Mouse (Mus musculus): ENCODE results near the gene Myg1. TPM values are rescaled to one million over a fixed set of nuclear protein-coding genes. Genes with fewer than 3 reads are reported as not detected.

Myg1 gene
- polyA plus RNA-seq, 1 experiment from 2014 or later: 113 TPM

- WGBS: 91% methylated on average over 10 of the region's 10 CpGs
- Histone ChIP-seq H3K4me1 (replicated peaks; ENCODE audit: control insufficient read depth, insufficient read depth, low read length) (no peaks in the 10 kb centered on the region), H3K9me3 (ENCODE audit: control insufficient read depth, low read length) (no peaks in the 10 kb centered on the region), H3K27ac (ENCODE audit: low read depth, low read length) (no peak overlapping the region), H3K27me3 (ENCODE audit: control insufficient read depth, insufficient read depth, low read length) (no peaks in the 10 kb centered on the region), H3K4me2 (ENCODE audit: low read depth, low read length, severe bottlenecking) (no peak overlapping the region), H3K4me3 (ENCODE audit: low read depth, low read length) (no peak overlapping the region), H3K9ac (ENCODE audit: low read length) (no peak overlapping the region), H3K36me3 (ENCODE audit: control insufficient read depth, insufficient read depth, low read length) (peaks cover 12% of the 10 kb centered on the region)
- ATAC-seq (replicated peaks; ENCODE audit: low FRiP score): no peak
- DNase-seq (ENCODE audit: low spot score): no peak
These were observed 21.2 kb upstream of the Myg1 start for GRCm38 (mm10) chr15:102310074-102310845.

GRCm38 (mm10) chr15:102311489-102311888 is 20.0 kb upstream of the Myg1 start:
- ATAC-seq (replicated peaks; ENCODE audit: low FRiP score) (no peak), DNase-seq (ENCODE audit: low spot score) (no peak)
- Histone ChIP-seq H3K4me3 (ENCODE audit: low read depth, low read length) (no peak overlapping the region), H3K9ac (ENCODE audit: low read length) (no peak overlapping the region), H3K27me3 (ENCODE audit: control insufficient read depth, insufficient read depth, low read length) (no peaks in the 10 kb centered on the region), H3K27ac (ENCODE audit: low read depth, low read length) (no peak overlapping the region), H3K4me2 (ENCODE audit: low read depth, low read length, severe bottlenecking) (no peak overlapping the region), H3K36me3 (ENCODE audit: control insufficient read depth, insufficient read depth, low read length) (peaks cover 5% of the 10 kb centered on the region; the same call in 1 of the 2 replicates), H3K9me3 (ENCODE audit: control insufficient read depth, low read length) (no peaks in the 10 kb centered on the region), H3K4me1 (replicated peaks; ENCODE audit: control insufficient read depth, insufficient read depth, low read length) (no peaks in the 10 kb centered on the region)

GRCm38 (mm10) chr15:102315292-102315691 is 16.2 kb upstream of the Myg1 start:
- no peak overlapping the region for H3K27ac ChIP-seq (ENCODE audit: low read depth, low read length)
- H3K36me3 ChIP-seq (ENCODE audit: control insufficient read depth, insufficient read depth, low read length): peaks cover 11% of the 10 kb centered on the region; the same call in 1 of the 2 replicates
- no peak for ATAC-seq (replicated peaks; ENCODE audit: low FRiP score)
- H3K9ac ChIP-seq (ENCODE audit: low read length): no peak overlapping the region
- H3K9me3 ChIP-seq (ENCODE audit: control insufficient read depth, low read length): no peaks in the 10 kb centered on the region
- no peaks in the 10 kb centered on the region for H3K27me3 ChIP-seq (ENCODE audit: control insufficient read depth, insufficient read depth, low read length)
- no peak overlapping the region for H3K4me3 ChIP-seq (ENCODE audit: low read depth, low read length)
- peak; percentile 49 for DNase-seq (ENCODE audit: low spot score)
- 93% methylated on average over 8 of the region's 8 CpGs for WGBS
- H3K4me2 ChIP-seq (ENCODE audit: low read depth, low read length, severe bottlenecking): no peak overlapping the region
- H3K4me1 ChIP-seq (replicated peaks; ENCODE audit: control insufficient read depth, insufficient read depth, low read length): no peaks in the 10 kb centered on the region

GRCm38 (mm10) chr15:102316263-102316662 is 15.2 kb upstream of the Myg1 start:
- peaks cover 14% of the 10 kb centered on the region; the same call in 1 of the 2 replicates for H3K36me3 ChIP-seq (ENCODE audit: control insufficient read depth, insufficient read depth, low read length)
- no peaks in the 10 kb centered on the region for H3K4me1 ChIP-seq (replicated peaks; ENCODE audit: control insufficient read depth, insufficient read depth, low read length)
- WGBS: 85% methylated on average over 6 of the region's 6 CpGs
- no peak overlapping the region for H3K4me3 ChIP-seq (ENCODE audit: low read depth, low read length)
- no peaks in the 10 kb centered on the region for H3K27me3 ChIP-seq (ENCODE audit: control insufficient read depth, insufficient read depth, low read length)
- no peak overlapping the region for H3K9ac ChIP-seq (ENCODE audit: low read length)
- no peak overlapping the region for H3K27ac ChIP-seq (ENCODE audit: low read depth, low read length)
- H3K4me2 ChIP-seq (ENCODE audit: low read depth, low read length, severe bottlenecking): no peak overlapping the region
- ATAC-seq (replicated peaks; ENCODE audit: low FRiP score) (no peak), DNase-seq (ENCODE audit: low spot score) (peak; percentile 55)
- H3K9me3 ChIP-seq (ENCODE audit: control insufficient read depth, low read length): no peaks in the 10 kb centered on the region

GRCm38 (mm10) chr15:102324654-102325473 is 6.6 kb upstream of the Myg1 start:
- ATAC-seq (replicated peaks; ENCODE audit: low FRiP score) (no peak; the same call in 1 of the 2 replicates), DNase-seq (ENCODE audit: low spot score) (no peak)
- Histone ChIP-seq H3K9me3 (ENCODE audit: control insufficient read depth, low read length) (no peaks in the 10 kb centered on the region), H3K4me1 (replicated peaks; ENCODE audit: control insufficient read depth, insufficient read depth, low read length) (no peaks in the 10 kb centered on the region; the same call in 1 of the 2 replicates), H3K4me3 (ENCODE audit: low read depth, low read length) (no peak overlapping the region), H3K27ac (ENCODE audit: low read depth, low read length) (no peak overlapping the region), H3K36me3 (ENCODE audit: control insufficient read depth, insufficient read depth, low read length) (peaks cover 3% of the 10 kb centered on the region; the same call in 1 of the 2 replicates), H3K27me3 (ENCODE audit: control insufficient read depth, insufficient read depth, low read length) (no peaks in the 10 kb centered on the region), H3K9ac (ENCODE audit: low read length) (no peak overlapping the region), H3K4me2 (ENCODE audit: low read depth, low read length, severe bottlenecking) (no peak overlapping the region)
- WGBS: 73% methylated on average over 12 of the region's 12 CpGs

- Histone ChIP-seq H3K36me3 (ENCODE audit: control insufficient read depth, insufficient read depth, low read length) (peaks cover 5% of the 10 kb centered on the region; the same call in 1 of the 2 replicates), H3K4me2 (ENCODE audit: low read depth, low read length, severe bottlenecking) (peak within 1 kb of the TSS; percentile 77), H3K9me3 (ENCODE audit: control insufficient read depth, low read length) (no peaks in the 10 kb centered on the region), H3K4me1 (replicated peaks; ENCODE audit: control insufficient read depth, insufficient read depth, low read length) (peaks cover 1% of the 10 kb centered on the region; the same call in 1 of the 2 replicates), H3K27ac (ENCODE audit: low read depth, low read length) (no peak within 1 kb of the TSS), H3K9ac (ENCODE audit: low read length) (peak within 1 kb of the TSS; percentile 73), H3K4me3 (ENCODE audit: low read depth, low read length) (peak within 1 kb of the TSS; percentile 60), H3K27me3 (ENCODE audit: control insufficient read depth, insufficient read depth, low read length) (no peaks in the 10 kb centered on the region)
- ATAC-seq (replicated peaks; ENCODE audit: low FRiP score) (peak; percentile 91), DNase-seq (ENCODE audit: low spot score) (peak; percentile 90)
- WGBS: under 1% methylated on average over 40 of the region's 40 CpGs
These were observed 5.4 kb upstream of the Myg1 start, which contains the start of gene Pfdn5 for GRCm38 (mm10) chr15:102326022-102326576. Gene Pfdn5, plus strand, starts transcription at chr15:102326116.

- ATAC-seq (replicated peaks; ENCODE audit: low FRiP score) (no peak), DNase-seq (ENCODE audit: low spot score) (no peak)
- WGBS: 74% methylated on average over 8 of the region's 8 CpGs
- no peaks in the 10 kb centered on the region for H3K27me3 ChIP-seq (ENCODE audit: control insufficient read depth, insufficient read depth, low read length)
- H3K9ac ChIP-seq (ENCODE audit: low read length): peak overlapping the region; percentile 73
- H3K4me3 ChIP-seq (ENCODE audit: low read depth, low read length): peak overlapping the region; percentile 60
- H3K9me3 ChIP-seq (ENCODE audit: control insufficient read depth, low read length): no peaks in the 10 kb centered on the region
- no peak overlapping the region for H3K27ac ChIP-seq (ENCODE audit: low read depth, low read length)
- peaks cover 5% of the 10 kb centered on the region; the same call in 1 of the 2 replicates for H3K36me3 ChIP-seq (ENCODE audit: control insufficient read depth, insufficient read depth, low read length)
- H3K4me1 ChIP-seq (replicated peaks; ENCODE audit: control insufficient read depth, insufficient read depth, low read length): peaks cover 4% of the 10 kb centered on the region; the same call in 1 of the 2 replicates
- peak overlapping the region; percentile 77 for H3K4me2 ChIP-seq (ENCODE audit: low read depth, low read length, severe bottlenecking)
These were observed 4.6 kb upstream of the Myg1 start for GRCm38 (mm10) chr15:102326892-102327291.

- Histone ChIP-seq H3K27ac (ENCODE audit: low read depth, low read length) (no peak overlapping the region), H3K9ac (ENCODE audit: low read length) (no peak overlapping the region), H3K4me1 (replicated peaks; ENCODE audit: control insufficient read depth, insufficient read depth, low read length) (peaks cover 9% of the 10 kb centered on the region; the same call in 1 of the 2 replicates), H3K4me2 (ENCODE audit: low read depth, low read length, severe bottlenecking) (no peak overlapping the region), H3K27me3 (ENCODE audit: control insufficient read depth, insufficient read depth, low read length) (no peaks in the 10 kb centered on the region), H3K36me3 (ENCODE audit: control insufficient read depth, insufficient read depth, low read length) (peaks cover 12% of the 10 kb centered on the region; the same call in 1 of the 2 replicates), H3K9me3 (ENCODE audit: control insufficient read depth, low read length) (no peaks in the 10 kb centered on the region), H3K4me3 (ENCODE audit: low read depth, low read length) (no peak overlapping the region)
- DNase-seq (ENCODE audit: low spot score) (no peak), ATAC-seq (replicated peaks; ENCODE audit: low FRiP score) (no peak)
- WGBS: 87% methylated on average over 8 of the region's 8 CpGs
These were observed 3.7 kb downstream of the Myg1 start for GRCm38 (mm10) chr15:102335254-102335653.

Measured in forebrain, embryonic 11.5 days (tissue).